In genomic region chr3:68105081-68105685, GRCm38 (mm10) we compare ENCODE assay signal across 14 mouse cellular contexts. TPM values are rescaled to one million over a fixed set of nuclear protein-coding genes. Genes with fewer than 3 reads are reported as not detected.
"Had no signal": no experiment of that assay in that cellular context is flagged by ENCODE, and none has a peak within 500 bp of the region (broad histone marks: within the 10 kb centered on the region; RNA-seq: fewer than 3 reads in every experiment).

No protein-coding gene starts in this region.

- H3K36me3 ChIP-seq: liver, embryonic 13.5 days; midbrain, embryonic 12.5 days; stomach, embryonic 15.5 days had no signal

- H3K27ac ChIP-seq: liver, embryonic 13.5 days; macrophage; midbrain, embryonic 12.5 days; stomach, embryonic 15.5 days had no signal

- DNase-seq: kidney, adult 18-20 months; kidney, adult 9 months; kidney, postnatal 14 days; kidney, postnatal 4 days; liver, embryonic 13.5 days; lung, adult 2 months; right cerebral cortex, postnatal 25 days; spleen, adult 18-20 months; thymus, postnatal 25 days had no signal

- H3K27me3 ChIP-seq: liver, embryonic 13.5 days; midbrain, embryonic 12.5 days; stomach, embryonic 15.5 days had no signal

- H3K9me3 ChIP-seq: liver, embryonic 13.5 days; midbrain, embryonic 12.5 days; stomach, embryonic 15.5 days had no signal

- H3K4me3 ChIP-seq: liver, embryonic 13.5 days; midbrain, embryonic 12.5 days; myocyte; stomach, embryonic 15.5 days had no signal

- H3K4me2 ChIP-seq: liver, embryonic 13.5 days; midbrain, embryonic 12.5 days; stomach, embryonic 15.5 days had no signal

- H3K9ac ChIP-seq: liver, embryonic 13.5 days; midbrain, embryonic 12.5 days; stomach, embryonic 15.5 days had no signal

- H3K4me1 ChIP-seq: liver, embryonic 13.5 days; midbrain, embryonic 12.5 days; stomach, embryonic 15.5 days had no signal

- ATAC-seq: intestine, embryonic 16.5 days had no signal

RNA-seq across cellular contexts. Expression of gene Schip1, which starts 40.6 kb away (rescaled TPM):
- polyA plus RNA-seq: macrophage had no signal
